Mouse (Mus musculus): ENCODE results near the gene Col8a2.

The Col8a2 gene

DNA sequence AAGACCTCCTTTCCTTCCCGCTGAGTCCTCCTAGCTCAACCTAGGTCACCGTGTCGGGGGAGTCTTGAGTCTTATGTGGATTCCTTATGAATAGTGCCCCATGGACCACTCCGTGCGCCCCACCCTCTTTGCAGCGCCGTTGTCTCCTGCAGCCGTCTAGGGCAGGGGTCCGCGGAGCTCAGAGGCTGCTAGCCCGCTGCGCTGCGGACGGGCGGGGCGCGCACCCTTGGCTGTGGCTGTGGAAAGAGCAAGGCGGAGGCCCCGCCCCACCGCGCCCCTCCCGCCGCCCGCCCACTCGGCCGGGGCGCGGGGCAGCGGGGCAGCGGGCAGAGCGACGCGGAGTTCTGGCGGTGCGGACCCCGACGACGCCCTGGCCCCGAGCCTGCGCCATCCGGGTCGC is at the start of gene Col8a2:
Gene Col8a2, plus strand, starts transcription at position 302 of the 400 bp plus-strand sequence.
- no peak for ATAC-seq (ENCODE audit: insufficient number of reproducible peaks, low FRiP score, low TSS enrichment)

DNA sequence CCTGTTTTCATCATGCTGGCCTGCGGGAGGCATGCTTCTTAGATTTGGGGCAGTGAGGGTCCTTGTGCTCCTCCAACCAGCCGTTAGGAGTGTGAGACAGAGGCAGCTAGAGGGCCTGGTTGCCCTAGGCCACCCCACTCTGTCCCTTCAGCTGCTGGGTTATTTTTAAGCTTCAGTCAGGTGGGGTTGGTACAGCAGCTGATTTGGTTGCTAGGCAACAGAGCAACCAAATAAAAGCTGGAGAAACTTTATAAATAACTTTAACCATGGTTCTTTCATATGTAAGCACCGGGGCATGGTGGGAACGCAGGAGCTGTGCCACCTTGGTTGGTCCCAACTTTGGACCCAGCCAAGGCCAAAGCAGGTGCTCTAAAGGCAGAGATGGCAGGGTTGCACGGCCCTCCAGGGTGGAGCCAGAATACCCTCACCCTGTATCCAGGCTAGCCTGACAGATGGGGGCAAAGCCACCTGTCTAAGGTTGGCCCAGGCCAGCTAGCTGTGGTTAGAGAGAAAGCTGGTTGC is 48.8 kb upstream of the Col8a2 start:
- ATAC-seq (ENCODE audit: insufficient number of reproducible peaks, low FRiP score, low TSS enrichment) = no peak

DNA sequence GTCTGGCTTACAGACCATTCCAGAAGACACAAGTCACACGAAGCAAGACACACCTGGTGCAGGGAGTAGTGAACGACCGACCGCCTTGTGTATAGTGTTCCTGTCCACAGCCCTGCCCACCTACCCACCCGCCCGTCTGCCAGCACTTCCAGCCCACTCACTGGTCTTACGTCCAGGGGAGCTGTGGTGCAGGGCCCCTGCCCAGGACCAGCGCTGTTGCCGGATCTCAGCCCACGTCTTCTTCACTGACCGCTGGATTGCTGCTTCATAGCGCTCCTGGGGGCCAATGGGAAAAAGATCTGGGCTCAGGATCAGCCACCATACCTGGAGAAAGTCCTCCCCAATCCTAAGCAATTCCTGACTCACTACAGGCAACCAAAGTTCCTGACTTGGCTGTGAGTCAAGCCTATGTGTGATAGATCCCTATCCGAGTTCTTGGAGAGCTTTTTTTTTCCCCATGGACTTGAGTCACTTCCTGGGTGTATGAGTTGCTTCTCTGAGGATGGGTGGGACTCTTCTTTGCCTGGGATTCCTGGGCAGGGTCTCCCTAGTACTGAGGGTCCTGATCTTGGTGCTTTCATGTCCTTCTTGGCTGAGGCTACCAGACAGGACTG is 46.6 kb upstream of the Col8a2 start:
- no peak for ATAC-seq (ENCODE audit: insufficient number of reproducible peaks, low FRiP score, low TSS enrichment)

DNA sequence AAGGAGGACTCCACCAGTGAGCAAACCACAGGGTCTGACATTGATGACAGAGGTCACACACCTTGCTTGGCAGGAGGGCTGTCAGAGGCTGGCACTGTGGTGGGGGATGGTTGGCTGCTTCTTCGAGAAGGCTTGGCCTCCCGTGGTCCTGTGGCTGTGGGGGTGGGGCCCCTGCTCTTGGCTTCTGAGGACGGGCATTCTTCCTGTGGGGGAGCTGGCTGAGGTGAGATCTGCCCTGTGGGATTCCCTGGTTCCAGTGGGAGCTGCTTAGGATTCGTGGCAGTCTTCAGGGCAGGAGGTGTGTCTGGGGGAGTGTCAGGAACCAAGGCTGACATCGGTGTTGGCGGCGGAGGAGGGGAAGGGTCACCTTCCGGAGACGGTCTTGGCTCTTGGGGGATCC is 44.6 kb upstream of the Col8a2 start:
- ATAC-seq (ENCODE audit: insufficient number of reproducible peaks, low FRiP score, low TSS enrichment) = 0 out of 2 replicates have a peak, but pooled peaks have one; percentile 37

DNA sequence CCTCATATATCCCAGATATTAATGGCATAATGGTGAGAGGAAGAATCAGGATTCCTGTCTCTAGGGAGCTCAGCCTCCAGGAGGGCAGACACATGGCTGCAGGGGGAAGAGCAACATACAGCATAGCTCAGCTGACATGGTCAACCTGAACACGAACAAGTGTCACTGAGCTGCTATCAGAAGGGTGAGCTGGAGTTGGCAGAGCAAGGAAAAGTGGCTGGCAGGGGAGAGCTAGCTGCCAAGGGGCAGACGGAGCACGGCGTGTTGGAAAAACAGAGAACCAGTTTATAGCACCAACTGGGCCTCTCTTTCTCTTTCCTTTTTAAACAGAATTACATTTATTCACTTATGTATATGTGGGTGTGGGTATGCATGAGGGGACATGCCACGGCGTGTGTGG is 44.1 kb upstream of the Col8a2 start:
- ATAC-seq (ENCODE audit: insufficient number of reproducible peaks, low FRiP score, low TSS enrichment) = no peak; the same call in 1 of the 2 replicates

DNA sequence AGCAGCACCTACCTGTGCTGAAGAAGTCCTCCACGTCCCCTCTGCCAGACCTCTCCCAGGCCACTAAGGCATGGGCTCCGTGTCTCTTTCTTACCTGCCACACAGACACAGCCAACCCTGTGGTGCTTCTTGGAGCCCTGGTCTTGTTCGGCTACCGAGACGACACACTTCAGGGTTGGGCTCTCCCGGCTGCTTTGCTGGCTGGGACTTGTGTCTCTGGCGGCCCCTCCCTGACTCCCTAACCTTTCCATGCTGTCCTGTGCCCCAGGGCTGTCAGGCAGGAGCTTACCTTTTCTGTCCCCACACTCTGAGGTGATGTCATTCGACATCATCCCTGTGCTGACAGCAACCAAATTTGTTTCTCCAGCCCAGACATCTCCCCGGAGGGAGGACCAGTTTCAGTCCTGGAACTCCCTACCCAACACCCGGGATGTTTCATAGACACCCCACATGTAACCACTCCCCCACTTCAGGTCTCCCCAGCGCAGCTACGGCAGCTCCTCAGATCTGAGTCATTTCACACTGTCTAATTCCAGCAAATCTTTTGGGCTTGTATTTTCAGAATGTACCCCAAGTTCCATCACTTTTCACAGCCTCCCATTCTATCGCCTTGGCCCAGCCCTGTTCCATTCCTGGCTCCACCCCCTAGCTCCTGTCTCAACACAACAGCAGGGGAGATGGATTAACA is 40.2 kb upstream of the Col8a2 start:
- ATAC-seq (ENCODE audit: insufficient number of reproducible peaks, low FRiP score, low TSS enrichment) = no peak

DNA sequence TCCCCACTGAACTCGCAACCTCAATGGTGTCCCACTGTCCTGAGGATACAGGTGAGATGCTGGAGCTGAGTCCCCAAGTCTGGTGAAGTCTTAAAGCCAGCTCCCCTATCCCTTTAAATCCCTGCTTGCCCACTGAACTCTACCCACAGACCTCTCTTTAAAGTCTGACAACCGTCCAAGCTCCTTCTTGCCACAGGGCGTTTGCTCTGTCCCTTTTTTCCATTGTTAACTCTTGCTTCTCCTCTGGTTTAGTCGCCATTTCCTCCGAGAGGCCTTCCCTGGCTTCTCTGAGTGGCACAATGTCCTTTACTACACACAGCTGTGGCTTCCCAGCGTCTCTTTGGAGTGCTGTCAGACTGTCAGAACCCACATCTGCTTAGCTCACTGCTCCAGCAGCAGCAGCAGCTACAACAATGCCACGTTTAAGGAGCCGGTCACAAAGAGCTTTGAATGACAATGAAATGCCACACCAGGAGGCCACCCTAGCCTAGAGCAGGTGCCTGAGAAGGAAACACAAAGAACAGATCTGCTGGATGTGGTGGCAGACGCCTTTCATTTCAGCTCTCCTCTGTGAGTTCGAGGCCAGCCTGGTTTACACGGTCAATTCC is 38.2 kb upstream of the Col8a2 start:
- ATAC-seq (ENCODE audit: insufficient number of reproducible peaks, low FRiP score, low TSS enrichment) = no peak

DNA sequence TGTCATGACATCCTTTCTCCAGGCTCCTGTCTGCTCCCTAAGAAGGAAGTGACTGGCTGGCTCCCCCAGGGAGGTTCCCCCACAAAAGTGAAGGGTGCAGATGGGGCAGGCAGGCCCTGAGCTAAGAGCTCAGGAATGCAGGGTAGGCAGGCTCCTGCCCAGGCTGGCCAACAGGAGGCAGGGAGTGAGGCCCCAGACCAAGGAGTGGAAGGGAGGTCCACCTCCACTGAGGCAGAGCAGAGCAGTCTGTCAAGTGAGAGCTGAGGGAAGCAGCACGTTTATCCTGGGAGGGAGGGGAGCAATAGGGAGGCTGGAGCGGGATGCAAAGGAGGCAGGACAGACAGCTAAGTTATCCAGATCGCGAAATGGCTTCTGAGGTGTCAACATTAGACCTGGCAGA is 35.9 kb upstream of the Col8a2 start:
- ATAC-seq (ENCODE audit: insufficient number of reproducible peaks, low FRiP score, low TSS enrichment) = no peak

DNA sequence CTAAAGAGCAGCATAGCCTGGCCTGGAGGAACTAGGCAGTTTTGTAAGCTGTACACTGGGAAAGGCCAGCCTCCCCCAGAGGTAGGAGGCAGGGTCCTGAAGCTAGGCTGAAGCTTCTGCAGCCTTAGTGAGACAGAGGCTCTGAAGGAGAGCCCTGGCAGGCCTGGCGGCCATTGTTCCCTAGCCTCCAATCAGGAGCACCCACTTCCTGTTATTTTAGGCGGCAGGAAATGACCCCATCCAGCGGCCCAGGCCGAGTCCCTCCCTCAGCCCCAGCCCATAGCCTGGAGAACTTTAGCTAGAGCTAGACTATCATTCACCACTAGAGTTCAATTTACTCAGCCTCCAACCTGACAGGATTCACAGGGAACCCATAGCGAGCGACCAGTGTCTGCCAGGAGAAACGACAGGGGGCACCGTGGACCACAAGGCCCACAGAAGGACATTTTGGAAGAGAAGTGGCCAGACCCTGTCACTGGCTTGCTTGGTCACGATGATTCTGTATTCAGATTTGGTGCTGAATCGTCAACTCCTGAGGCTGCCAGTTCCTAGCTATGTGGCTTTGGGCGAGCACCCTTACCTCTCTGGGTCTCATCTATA is 34.8 kb upstream of the Col8a2 start:
- no peak for ATAC-seq (ENCODE audit: insufficient number of reproducible peaks, low FRiP score, low TSS enrichment)

DNA sequence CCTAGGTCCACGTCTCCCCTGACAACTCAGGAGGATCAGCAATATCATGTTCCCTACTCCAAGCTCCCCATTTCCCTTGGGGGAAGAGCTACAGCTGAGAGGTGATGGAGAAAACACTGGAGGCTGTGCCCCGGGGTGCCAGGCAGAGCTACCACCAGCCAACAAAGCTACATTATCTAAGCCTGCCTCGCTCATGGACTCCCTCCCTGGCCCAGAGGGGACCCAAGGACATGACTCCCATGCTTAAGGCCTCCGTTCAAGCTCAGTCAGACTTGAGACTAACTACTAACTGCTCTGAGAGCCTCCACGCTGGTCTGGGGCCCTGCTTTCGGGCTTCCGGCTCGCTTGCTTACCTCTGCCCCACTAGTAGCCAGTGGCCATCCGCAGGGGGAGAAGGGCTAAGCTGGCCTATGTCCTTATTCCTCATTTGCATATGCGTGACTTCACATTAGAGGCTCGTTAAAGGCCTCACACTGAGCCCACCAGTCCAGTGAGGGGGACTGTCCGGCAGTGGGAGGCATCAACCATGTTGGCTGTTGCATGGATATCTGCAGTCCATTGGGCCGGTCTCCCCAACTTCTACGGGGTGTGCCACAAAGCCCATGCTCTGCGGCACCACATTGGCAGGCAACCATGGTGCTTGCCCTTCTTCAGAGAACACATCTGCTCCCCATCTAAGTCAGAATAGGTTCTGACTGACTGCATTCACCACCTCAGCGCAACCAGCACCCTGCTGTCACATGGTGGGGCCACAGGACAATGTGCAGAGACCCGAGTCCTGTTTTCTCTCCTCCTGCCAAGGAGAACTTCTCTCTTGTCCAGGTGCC is 34.0 kb upstream of the Col8a2 start:
- ATAC-seq (ENCODE audit: insufficient number of reproducible peaks, low FRiP score, low TSS enrichment) = no peak

DNA sequence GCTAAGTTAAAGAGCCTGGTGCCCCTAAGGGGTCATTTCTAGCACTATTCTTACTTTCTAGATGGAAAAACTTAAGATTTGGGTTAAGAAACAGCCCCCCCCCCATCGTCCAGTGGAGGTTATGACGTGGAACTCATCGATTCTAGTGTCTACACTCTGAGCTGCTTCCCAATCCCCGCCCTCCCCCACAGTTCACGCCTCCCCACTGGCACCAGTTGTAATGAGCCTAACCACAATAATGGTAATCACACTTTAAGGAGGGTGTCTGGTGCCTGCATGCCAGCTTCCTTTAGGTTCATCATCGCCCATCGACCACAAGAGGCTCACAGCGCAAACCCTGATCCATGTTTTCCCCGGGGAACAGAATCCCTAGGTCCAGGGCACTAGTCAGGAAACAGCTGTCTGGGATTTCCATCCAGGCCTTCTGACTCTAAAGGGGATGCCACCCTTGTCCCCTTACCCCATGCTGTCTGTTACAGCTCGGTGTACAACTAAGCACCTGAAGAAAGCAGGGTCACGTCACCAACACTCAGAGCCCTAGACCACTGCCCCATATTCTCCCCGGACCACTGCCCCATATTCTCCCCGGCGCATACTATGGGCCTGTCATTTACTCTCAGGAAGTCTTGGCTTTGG is 32.8 kb upstream of the Col8a2 start:
- no peak for ATAC-seq (ENCODE audit: insufficient number of reproducible peaks, low FRiP score, low TSS enrichment)

DNA sequence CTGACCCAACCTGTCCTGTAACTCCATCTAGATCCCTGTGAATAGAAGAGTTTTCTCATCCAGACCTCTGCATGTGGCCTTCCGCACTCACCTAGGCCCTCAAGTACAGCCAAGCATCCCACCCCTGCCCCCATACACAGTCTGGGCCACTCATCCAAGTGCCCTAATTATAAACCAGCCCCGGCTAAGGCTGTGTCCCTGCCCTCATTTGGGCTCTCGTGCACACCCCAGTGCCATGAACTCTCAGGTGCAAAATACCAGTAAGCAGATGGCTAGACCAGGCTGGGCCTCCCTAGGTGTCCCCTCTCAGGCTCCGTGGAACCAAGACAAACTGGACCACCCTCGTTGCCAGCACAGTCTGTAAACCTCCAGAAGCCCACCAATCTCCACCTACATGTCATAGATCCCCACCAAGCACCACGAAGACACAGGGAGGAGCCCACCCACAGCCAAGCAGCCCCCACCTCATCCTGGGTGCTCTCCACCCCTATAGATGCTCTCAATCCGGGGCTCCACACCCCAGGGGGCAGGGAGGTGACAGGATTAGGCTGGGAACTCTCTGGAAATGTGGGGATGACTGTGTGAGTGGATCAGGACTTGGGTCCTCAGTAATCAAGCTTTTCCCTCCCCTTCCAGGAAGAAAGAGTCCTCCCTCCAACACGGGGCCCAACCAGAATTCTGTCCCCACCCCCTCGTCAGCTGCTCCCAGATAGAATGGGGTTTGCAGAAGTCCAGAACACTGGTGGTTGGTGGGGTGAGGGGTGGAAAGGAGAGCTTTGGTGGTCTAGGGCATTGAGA is 32.1 kb upstream of the Col8a2 start:
- peak; percentile 28; the same call in 1 of the 2 replicates for ATAC-seq (ENCODE audit: insufficient number of reproducible peaks, low FRiP score, low TSS enrichment)

DNA sequence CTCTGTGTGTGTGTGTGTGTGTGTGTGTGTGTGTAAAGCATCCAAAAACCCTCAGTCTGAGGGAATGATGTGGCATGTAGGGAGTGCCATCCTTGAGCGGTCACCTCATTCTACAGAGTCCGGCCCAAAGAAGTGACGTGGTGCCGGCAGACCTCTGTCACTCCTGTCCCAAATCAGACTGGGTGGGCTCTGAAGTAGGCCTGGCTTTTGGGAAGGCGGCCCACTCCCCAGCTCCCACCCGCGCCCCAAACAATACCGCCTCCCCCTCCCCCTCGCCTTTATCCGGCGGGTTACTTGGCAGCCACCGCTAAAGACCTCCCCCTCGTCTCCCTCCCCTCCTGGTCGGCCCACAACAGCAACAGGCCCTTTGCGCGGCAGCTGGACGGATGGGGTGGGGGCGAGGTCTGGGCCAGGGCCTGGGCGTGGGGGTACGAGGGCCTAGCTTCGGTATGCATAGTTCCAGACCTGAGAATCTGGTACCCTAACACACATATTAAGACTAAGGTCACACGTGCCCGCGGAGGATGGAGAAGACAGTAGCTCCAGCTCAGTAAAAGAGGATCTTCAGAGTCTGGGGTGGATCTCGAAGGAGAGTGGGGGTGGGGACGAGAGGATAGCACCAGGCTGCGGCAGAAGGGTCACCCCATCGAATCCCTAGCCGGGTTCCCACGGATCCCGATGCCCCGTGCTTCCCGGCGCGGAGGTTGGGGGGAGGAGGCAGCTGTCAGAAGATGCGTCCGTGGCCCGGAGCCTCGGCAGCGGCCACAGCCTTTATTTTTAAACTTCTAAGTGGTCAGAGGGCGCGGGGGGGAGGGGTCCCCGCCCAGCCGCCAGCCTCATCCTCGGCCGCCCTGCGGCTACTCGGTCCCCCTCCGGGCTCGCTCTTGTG is 31.2 kb upstream of the Col8a2 start:
- peak; percentile 7; the same call in 1 of the 2 replicates for ATAC-seq (ENCODE audit: insufficient number of reproducible peaks, low FRiP score, low TSS enrichment)

DNA sequence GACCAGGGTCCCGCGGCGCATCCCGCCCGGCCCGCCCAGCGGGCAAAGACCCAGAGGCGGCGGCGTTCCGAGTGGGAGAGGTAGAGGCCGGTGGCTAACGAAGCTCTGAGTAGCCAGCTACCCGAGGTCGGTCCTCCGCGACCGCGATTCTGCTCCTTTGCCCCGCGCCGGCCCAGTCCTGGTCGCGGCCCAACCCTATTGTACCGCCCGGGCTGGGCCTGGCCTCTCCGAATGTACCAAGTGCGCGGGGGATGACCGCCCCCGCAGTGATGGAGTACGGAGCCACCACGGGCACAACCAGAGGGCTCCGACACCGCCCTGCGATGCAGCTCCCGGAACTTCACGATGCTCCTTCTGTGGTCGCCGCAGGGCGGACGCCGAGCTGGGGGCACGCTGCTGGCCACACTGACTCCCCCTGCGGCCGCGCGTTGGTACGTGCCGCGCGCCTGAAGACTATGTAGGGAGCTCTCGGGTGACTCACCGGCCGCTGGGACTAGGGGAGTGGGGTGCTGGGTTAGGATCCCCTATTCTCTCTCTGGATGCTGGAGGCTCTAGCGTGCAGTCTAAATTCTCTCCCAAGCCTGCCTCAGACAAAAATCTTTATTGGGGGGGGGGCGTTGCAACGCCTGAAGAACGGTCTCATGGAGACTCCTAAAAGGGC is 30.3 kb upstream of the Col8a2 start, which contains the start of gene Map7d1:
Gene Map7d1, minus strand, starts transcription at position 213 of the 661 bp plus-strand sequence.
- peak; percentile 63 for ATAC-seq (ENCODE audit: insufficient number of reproducible peaks, low FRiP score, low TSS enrichment)

DNA sequence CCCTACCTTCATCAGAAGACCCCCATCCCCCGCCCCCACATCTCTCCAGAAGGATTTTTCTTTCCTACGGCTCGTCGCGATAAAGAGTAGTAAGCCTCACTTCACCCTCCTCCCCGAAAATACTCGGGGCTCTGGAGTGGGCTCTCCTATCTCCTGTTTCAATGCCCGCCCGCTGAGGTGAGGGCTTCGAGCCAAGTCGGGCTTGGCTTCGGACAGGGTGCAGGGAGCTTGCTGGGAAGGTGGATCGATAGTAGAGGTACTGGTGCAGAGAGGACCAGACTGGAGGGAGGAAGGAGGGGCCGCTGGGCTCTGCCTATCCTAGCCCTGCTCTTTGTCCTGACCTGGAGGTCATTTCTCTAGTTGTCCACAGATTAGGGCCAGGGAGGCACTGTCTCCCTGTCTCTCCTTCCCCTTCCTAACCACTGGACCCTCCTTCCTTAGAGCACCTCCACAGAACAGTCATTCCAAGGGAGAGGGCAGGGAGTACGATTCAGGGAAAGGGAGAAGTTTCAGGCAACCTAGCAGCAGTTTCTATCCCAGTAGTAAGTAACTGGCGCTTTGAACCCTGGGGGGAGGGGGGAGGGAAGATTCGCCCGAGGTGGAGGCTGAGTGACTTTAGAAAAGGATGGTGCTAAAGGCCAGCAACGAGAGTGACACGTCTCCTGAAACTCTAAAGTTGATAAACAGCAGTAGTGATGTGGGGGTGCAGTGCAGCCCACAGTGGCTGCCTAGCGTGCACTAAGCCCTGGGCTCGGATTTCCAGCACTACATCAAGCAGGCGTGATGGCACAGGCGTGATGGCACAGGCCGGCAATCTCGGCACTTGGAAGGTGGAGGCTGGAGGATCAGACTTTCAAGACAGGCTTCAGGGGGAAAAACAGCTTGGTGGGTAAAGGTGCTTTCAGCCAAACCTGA is 29.4 kb upstream of the Col8a2 start:
- ATAC-seq (ENCODE audit: insufficient number of reproducible peaks, low FRiP score, low TSS enrichment) = no peak

DNA sequence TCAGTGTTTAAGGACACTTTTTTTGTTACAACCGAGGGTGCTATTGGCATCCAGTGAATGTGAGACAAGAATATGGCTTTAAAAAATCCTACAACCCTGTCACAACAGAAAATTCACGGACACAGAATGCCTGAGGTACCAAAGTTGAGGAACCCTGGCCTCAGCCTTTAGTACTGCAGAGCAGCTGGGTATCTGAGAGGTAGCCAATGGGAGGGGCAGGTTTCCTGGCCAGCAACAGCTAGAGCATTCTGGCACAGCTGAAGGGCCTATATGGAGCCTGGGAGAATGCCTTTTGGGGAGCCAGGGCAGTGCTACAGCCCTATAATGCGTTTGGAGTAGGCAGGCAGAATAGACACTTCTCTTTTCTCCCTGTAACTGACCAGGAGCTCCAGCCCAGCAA is 27.5 kb upstream of the Col8a2 start:
- ATAC-seq (ENCODE audit: insufficient number of reproducible peaks, low FRiP score, low TSS enrichment) = no peak
